Mouse (Mus musculus) kidney, embryonic 14.5 days (tissue): ENCODE data around the gene Ifi27l2b. TPM values are rescaled to one million over a fixed set of nuclear protein-coding genes. Genes with fewer than 3 reads are reported as not detected.
"Not testable (repeated sequence)": the region's sequence is repeated elsewhere in the genome, so short reads cannot be mapped to it uniquely, and the experiment has no call there.

Experiments
- ATAC-seq: fragments of 200-750 bp; cut with Nextera tagmentation; 2 replicates; pipeline ENCODE4 v1.8.0; 2017; ENCODE audit warnings: moderate number of reproducible peaks, mild to moderate bottlenecking, moderate TSS enrichment, moderate library complexity; ENCODE audit not compliant: low FRiP score, low TSS enrichment
- H3K27ac ChIP-seq: fragments of 300-500 bp; sonication (generic); 2 replicates; pipeline ENCODE4 v1.5.1; 2014; ENCODE audit warnings: low read depth, mild to moderate bottlenecking, low read length, moderate library complexity, mixed read lengths
- H3K27me3 ChIP-seq: fragments of 300-500 bp; sonication (generic); 2 replicates; pipeline ENCODE4 v1.6.1; 2014; ENCODE audit warnings: mild to moderate bottlenecking, low read length; ENCODE audit not compliant: control insufficient read depth, insufficient read depth
- H3K36me3 ChIP-seq: fragments of 300-500 bp; sonication (generic); 2 replicates; pipeline ENCODE4 v1.6.1; 2014; ENCODE audit warnings: low read length, mixed read lengths; ENCODE audit not compliant: control insufficient read depth, insufficient read depth
- H3K4me1 ChIP-seq: fragments of 300-500 bp; sonication (generic); 2 replicates; pipeline ENCODE4 v1.6.1; 2014; ENCODE audit warnings: low read length, mixed read lengths; ENCODE audit not compliant: control insufficient read depth, insufficient read depth
- H3K4me2 ChIP-seq: fragments of 300-500 bp; sonication (generic); replicated peaks from 2 replicates; pipeline ENCODE4 v1.6.1; 2014; ENCODE audit warnings: low read depth, mild to moderate bottlenecking, low read length
- H3K4me3 ChIP-seq: fragments of 300-500 bp; sonication (generic); 2 replicates; pipeline ENCODE4 v1.5.1; 2014; ENCODE audit warnings: mild to moderate bottlenecking, low read length
- H3K9ac ChIP-seq: fragments of 300-500 bp; sonication (generic); 2 replicates; pipeline ENCODE4 v1.6.1; 2014; ENCODE audit warnings: low read depth, mild to moderate bottlenecking, low read length, moderate library complexity
- H3K9me3 ChIP-seq: fragments of 300-500 bp; sonication (generic); 2 replicates; pipeline ENCODE4 v1.6.1; 2016; ENCODE audit warnings: low read length; ENCODE audit not compliant: control insufficient read depth
- WGBS: fragments of 180-500 bp; shearing (Covaris S2); extraction: QIAGEN DNeasy Blood & Tissue Kit; methylation state at CpG from one replicate; pipeline ENCODE4 v1.1.7; 2014; 5-methylcytosine and 5-hydroxymethylcytosine counted together
- polyA plus RNA-seq: library from polyadenylated mRNA; unstranded; fragments of >200 nt; fragmentation: Nextera tagmentation; extraction: Ambion mirVana; gene quantifications from 2 replicates; pipeline ENCODE4 v1.2.1, GENCODE M21; 2014

The Ifi27l2b gene
- polyA plus RNA-seq, 1 experiment from 2014 or later = not detected

DNA sequence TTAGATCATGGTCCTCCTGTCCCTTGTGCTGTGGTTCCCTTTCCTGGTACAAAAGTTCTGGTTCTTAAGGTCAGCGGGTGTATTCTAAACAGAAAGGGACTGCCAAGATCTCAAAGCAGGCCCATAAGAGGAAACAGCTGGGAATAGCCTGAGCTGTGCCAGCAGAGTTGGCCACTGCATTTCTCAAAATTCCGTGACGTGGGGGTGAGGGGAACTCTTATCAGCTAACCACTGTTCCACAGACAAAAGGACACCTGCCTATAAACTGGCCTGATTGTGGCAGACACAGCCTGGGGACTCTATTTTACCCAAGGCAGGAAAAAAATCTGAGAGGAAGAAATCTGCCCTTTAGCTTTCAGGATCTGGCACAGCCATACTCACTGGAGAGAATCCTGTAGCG lies 30.3 kb upstream of the Ifi27l2b start:
- no peaks in the 10 kb centered on the region for H3K27me3 ChIP-seq
- WGBS = 79% methylated on average over 4 of the region's 4 CpGs
- no peaks in the 10 kb centered on the region for H3K36me3 ChIP-seq
- H3K4me2 ChIP-seq = no peak overlapping the region
- ATAC-seq = no peak
- no peaks in the 10 kb centered on the region for H3K4me1 ChIP-seq
- no peak overlapping the region for H3K9ac ChIP-seq
- H3K4me3 ChIP-seq = no peak overlapping the region
- no peak overlapping the region for H3K27ac ChIP-seq
- no peaks in the 10 kb centered on the region for H3K9me3 ChIP-seq

DNA sequence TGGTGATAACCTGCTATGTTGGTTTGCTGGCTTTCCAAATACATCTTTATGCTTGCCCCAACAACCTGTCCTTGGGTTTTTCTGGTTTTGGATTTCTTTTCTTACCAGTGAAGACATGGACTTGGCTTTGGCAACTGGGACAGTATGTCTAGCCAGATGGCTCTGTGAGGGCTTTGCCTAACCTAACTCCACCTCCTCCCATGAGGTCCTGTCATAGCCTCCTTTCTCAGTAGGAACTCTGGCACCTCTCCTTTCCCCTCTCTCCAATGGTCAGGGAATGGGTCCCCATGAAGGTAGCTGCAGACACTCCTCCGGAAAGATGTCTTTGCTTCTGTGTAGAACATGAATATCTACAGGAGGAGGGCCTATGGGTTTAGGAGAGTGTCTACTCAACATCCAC lies 29.7 kb upstream of the Ifi27l2b start:
- no peak overlapping the region for H3K4me3 ChIP-seq
- no peaks in the 10 kb centered on the region for H3K36me3 ChIP-seq
- no peaks in the 10 kb centered on the region for H3K27me3 ChIP-seq
- no peak for ATAC-seq
- H3K27ac ChIP-seq = no peak overlapping the region
- H3K9ac ChIP-seq = no peak overlapping the region
- no peak overlapping the region for H3K4me2 ChIP-seq
- 79% methylated on average over 1 of the region's 1 CpGs for WGBS
- H3K9me3 ChIP-seq = no peaks in the 10 kb centered on the region
- H3K4me1 ChIP-seq = no peaks in the 10 kb centered on the region

DNA sequence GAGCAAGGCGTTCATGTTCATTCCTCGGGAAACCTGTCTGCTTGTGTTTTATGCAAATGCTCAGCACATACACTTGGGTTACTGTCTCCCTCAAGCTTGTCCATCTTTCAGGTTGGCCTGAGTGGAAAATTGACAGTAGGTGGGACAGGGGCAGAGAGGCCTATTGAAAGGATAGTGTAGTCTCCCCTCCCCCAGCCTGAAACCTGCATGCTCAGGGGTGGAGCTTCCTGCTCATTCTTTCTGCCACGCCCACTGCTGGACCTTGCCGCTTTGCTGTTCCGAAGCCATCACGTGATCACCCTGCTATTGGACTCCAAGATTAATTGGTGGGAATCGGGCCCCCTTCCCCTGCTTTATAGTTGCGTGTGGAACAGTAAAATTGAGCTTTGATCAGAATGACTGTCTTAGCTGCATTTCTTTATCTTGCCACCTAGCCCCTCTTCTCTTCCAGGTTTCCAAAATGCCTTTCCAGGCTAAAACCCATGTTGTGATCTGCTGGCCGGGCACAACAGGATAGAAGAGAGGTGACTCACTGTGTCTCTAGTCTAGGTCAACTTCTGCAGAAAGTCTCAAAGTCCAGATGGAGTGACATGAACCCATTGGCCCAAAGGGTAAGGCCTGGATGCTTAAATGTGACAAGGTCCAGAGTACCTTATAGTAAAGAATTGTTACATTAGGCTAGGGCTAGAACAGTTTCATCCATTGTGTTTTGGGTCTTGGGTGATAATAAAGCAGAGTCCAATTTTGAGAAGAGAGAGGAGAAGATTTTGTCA lies 27.4 kb upstream of the Ifi27l2b start:
- H3K4me2 ChIP-seq, H3K27ac ChIP-seq, H3K27me3 ChIP-seq, H3K9ac ChIP-seq, H3K4me1 ChIP-seq, H3K4me3 ChIP-seq, H3K36me3 ChIP-seq, ATAC-seq, H3K9me3 ChIP-seq: not testable (repeated sequence)
- 61% methylated on average over 9 of the region's 9 CpGs for WGBS

DNA sequence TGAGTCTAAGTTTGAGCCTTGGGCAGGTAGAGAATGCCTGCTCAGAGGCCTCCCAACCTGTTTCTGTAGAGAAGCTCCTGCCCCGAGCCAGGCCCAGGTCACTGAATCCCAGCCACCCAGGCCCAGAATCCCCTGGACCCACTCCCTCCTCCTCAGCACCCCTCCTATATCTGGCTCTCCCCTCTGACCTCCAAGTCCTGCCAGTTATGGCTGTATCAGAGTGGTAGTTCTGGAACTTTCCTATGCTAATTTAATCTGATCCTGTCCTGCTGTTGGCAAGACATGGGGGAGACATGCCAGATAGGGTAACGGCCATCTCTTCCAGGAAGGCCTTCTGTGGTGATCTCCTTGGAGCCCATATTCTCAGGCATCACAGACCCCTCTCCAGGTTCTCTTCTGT lies 25.8 kb upstream of the Ifi27l2b start:
- Histone ChIP-seq H3K36me3 (no peaks in the 10 kb centered on the region), H3K27me3 (no peaks in the 10 kb centered on the region), H3K9me3 (no peaks in the 10 kb centered on the region), H3K27ac (no peak overlapping the region), H3K4me3 (no peak overlapping the region), H3K4me1 (no peaks in the 10 kb centered on the region), H3K4me2 (no peak overlapping the region), H3K9ac (no peak overlapping the region)
- WGBS = 61% methylated on average over 2 of the region's 2 CpGs
- ATAC-seq = no peak

DNA sequence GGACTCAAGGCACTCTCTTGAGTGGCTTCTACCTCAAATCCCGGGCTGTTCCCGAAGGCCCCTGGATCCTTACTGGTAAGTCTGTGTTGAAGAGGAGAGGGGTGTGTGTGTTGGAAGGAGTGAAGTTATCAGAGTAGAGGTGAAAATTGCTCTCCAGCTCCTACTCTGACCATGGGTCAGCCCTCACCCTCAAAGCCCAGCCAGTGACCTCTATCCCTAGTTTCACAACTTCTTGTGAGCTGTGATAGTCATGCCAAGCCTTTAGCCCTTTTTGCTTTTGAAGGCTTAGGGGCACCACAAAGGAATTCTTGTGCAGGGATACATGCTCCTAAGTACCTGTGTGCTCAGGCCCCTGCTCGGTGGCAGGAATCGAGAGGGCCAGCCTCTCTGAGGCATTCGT lies 24.6 kb upstream of the Ifi27l2b start:
- ATAC-seq = no peak
- no peaks in the 10 kb centered on the region for H3K9me3 ChIP-seq

DNA sequence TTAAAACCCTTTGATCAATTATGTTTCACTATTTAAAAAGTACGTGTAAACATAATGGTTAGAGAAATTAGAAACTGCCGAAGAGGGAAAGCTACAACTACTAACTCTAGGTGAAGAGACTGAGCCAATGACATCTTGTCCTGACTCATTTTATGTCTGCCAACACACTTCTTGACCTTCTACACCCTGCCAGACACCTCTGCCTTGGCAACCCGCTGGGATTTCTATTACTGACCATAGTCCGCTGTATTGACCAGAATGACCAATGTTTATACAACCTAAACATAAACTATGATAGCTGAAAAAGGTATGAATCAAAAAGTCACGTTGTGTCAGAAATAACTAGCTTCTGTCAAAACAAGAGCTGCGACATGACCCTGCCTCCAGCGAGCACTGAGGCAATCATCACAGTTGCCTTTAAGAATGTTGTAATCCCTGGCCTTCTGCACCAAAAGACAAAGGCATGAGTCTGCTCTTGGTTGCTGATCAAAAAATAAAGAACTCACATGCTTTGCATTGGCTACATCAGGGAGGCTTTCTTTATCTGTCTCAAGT lies 20.5 kb upstream of the Ifi27l2b start:
- Histone ChIP-seq H3K4me1 (no peaks in the 10 kb centered on the region), H3K9me3 (no peaks in the 10 kb centered on the region), H3K4me3 (no peak overlapping the region), H3K36me3 (no peaks in the 10 kb centered on the region), H3K9ac (no peak overlapping the region), H3K4me2 (no peak overlapping the region), H3K27me3 (no peaks in the 10 kb centered on the region), H3K27ac (no peak overlapping the region)
- no peak for ATAC-seq
- WGBS = 71% methylated on average over 7 of the region's 7 CpGs

More for the DNA sequence above, 24.6 kb upstream of the Ifi27l2b start:
- Histone ChIP-seq H3K4me2 (no peak overlapping the region), H3K27me3 (no peaks in the 10 kb centered on the region), H3K27ac (no peak overlapping the region), H3K9ac (no peak overlapping the region), H3K4me1 (no peaks in the 10 kb centered on the region), H3K36me3 (no peaks in the 10 kb centered on the region), H3K4me3 (no peak overlapping the region)
- WGBS = 83% methylated on average over 5 of the region's 5 CpGs

DNA sequence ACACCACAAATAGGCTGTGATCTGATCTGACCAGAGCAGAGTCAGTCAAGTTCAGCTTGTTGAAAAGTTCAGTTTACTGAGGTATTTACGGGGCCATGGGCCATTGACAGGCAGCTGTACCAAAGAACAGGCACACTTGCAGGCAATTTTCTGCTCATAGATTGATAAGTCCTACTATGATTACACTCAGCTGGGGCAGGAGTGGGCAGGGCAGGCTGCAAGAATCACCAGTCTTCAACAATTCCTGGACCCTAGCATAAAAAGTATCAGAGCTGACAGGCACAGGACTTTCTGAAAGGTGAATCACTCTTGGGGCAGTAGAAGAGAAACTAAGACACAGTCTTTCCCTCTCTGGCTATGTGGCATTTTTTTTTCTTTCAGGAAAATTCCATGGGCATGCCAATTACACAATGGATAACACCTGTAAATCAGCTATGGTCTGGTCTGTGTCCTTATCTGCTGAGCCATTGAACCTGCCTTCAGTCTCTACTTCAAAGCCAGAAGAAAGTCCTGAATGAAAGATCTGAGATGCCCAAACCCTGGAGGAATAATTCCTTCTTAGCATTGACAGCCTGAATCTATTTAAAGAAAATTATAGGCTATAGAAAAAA lies 19.9 kb upstream of the Ifi27l2b start:
- Histone ChIP-seq H3K27ac (no peak overlapping the region), H3K4me2 (no peak overlapping the region), H3K36me3 (no peaks in the 10 kb centered on the region), H3K4me1 (no peaks in the 10 kb centered on the region), H3K4me3 (no peak overlapping the region), H3K27me3 (no peaks in the 10 kb centered on the region), H3K9me3 (no peaks in the 10 kb centered on the region), H3K9ac (no peak overlapping the region)
- no peak for ATAC-seq
- WGBS = 73% methylated on average over 1 of the region's 1 CpGs

DNA sequence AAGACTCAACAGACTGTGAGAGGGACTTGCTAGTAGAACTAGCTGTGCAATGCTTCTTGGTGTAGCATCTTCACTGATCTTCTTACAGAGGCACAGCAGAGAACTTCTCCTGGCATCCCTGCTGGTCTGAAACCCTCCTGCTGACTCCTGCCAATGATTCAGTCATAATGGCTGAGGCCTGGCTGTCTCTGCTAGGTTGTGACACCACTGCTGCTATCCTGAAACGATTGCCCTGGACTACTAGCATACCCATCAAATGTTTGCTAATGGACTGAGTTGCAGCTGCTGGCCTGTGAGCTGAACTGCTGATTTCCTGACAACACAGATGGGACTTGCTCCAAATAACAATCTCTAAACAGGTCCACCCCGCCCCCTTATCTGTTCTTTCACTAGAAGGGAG lies 17.5 kb upstream of the Ifi27l2b start:
- no peaks in the 10 kb centered on the region for H3K27me3 ChIP-seq

DNA sequence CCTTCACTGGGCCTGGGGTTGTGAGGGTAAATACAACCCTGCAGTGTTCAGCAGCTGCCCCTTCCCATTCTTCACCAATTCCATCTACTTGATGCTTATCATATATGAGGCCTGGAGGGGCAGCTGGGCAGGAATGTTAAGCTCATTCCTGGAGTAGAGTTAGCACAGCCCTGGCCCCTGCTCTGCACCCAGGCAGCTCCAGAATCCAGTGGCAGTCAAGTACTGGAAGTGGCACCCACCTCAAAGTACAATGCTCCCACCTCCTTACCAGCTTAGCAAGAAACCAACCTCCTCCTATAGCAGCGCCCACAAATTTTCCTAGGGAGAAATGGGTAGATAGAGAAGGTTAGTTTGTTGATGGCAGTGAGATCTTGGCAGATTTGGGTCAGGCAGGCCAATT lies 296 bp downstream of the Ifi27l2b start:
- WGBS = no CpG with 5 or more reads among the region's 1 CpGs
- H3K27me3 ChIP-seq, H3K4me2 ChIP-seq, ATAC-seq, H3K36me3 ChIP-seq, H3K9ac ChIP-seq, H3K27ac ChIP-seq, H3K9me3 ChIP-seq, H3K4me1 ChIP-seq, H3K4me3 ChIP-seq: not testable (repeated sequence)

More for the DNA sequence above, 17.5 kb upstream of the Ifi27l2b start:
- H3K4me2 ChIP-seq = no peak overlapping the region
- H3K4me3 ChIP-seq = no peak overlapping the region
- H3K36me3 ChIP-seq = no peaks in the 10 kb centered on the region
- H3K9me3 ChIP-seq = no peaks in the 10 kb centered on the region
- H3K4me1 ChIP-seq = no peaks in the 10 kb centered on the region
- WGBS = 37% methylated on average over 2 of the region's 2 CpGs
- no peak for ATAC-seq
- H3K27ac ChIP-seq = no peak overlapping the region
- no peak overlapping the region for H3K9ac ChIP-seq
